Mouse (Mus musculus): ENCODE results near the gene Igsf11. TPM values are rescaled to one million over a fixed set of nuclear protein-coding genes. Genes with fewer than 3 reads are reported as not detected.
"Not testable (repeated sequence)": the region's sequence is repeated elsewhere in the genome, so short reads cannot be mapped to it uniquely, and the experiment has no call there.

Igsf11 gene
- total RNA-seq, 2 experiments from 2014 or later, result 38.7 to 46.0 TPM

- no peak for DNase-seq (ENCODE audit: extremely low spot score in 1 of 2, low spot score in 1 of 2)
These were observed 88.1 kb downstream of the Igsf11 start for GRCm38 (mm10) chr16:38980546-38980945.

GRCm38 (mm10) chr16:38982051-38982450 is 89.6 kb downstream of the Igsf11 start:
- no peak for DNase-seq (ENCODE audit: extremely low spot score in 1 of 2, low spot score in 1 of 2)

DNA sequence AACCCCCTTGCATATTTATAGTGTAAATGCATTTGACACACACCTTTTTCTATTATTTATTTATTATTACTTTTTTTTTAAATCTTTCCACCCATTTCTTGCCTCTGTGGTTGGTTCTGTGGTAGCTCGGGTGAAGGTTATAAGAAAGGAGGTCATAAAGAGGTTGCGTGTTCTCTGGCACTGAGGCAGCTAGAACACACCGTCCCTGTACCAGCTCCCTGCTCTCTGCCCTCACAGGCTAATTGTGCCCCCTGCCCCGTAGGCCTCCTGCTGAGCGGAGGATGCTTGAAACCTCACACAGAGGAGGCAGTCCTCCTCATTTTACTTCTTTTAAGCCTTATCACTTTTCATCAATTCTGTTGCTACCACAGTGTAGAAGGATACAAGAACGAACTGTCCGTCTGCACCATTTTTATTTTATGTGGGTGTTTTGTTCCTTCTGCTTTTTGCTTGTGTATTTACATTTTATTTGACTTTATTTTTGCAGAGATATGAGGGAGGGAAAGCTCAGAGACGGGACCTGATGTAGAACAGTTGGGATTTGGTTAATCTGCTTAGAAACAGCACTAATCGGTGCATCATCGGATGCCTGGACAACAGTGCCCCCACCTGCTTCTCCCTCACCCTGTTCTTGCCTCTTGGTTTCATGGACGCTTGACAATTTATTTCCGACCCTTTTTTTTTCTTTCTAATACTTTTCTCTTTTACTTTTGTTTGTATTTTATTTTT is 90.2 kb downstream of the Igsf11 start:
- DNase-seq (ENCODE audit: extremely low spot score in 1 of 2, low spot score in 1 of 2), result no peak

GRCm38 (mm10) chr16:38983850-38984249 is 91.4 kb downstream of the Igsf11 start:
- DNase-seq (ENCODE audit: extremely low spot score in 1 of 2, low spot score in 1 of 2), result not testable (repeated sequence)

GRCm38 (mm10) chr16:38985411-38985810 is 92.9 kb downstream of the Igsf11 start:
- peak in 1 of 2 experiments; percentile 30 for DNase-seq (ENCODE audit: extremely low spot score in 1 of 2, low spot score in 1 of 2)

DNA sequence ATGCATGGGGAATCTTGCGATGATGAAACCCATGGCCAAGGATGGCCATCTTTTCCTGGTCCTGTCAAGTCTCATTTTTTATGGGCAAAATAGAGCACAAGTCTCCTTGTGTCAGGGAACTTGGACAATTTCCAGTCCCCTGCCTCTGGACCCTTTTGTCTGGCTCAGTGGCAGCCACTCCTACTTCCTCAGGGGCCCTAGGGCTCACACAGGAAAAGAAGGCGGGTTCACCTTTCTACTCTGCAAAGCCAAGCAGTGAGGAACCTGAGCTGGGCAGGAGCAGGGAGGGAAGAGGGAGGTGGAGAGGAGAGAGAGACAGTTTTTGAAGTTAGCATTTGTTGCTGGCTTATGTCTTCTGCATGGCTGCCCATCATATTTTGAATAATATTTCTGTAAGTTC is 93.9 kb downstream of the Igsf11 start:
- no peak for DNase-seq (ENCODE audit: extremely low spot score in 1 of 2, low spot score in 1 of 2)

DNA sequence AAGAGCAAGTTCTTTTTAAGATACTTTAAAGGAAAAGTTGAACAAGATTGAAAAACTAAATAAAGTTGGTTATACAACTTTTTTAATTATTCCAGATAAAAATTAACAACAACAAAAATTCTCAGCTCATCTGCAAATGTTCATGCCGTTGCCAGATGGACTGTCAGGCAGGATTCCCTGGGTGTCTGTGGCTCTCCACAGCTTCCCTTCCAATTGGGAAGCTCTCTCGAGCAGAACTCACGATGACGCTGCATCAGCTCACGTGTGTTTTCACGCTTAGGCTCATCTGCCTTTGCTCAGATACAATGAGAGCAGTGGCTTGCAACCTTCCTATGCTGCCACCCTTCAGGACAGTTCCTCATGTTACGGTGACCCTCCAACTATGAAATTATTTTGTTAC is 101.2 kb downstream of the Igsf11 start:
- DNase-seq (ENCODE audit: extremely low spot score in 1 of 2, low spot score in 1 of 2), result peak in 1 of 2 experiments; percentile 24

GRCm38 (mm10) chr16:38998496-38999258 is 106.2 kb downstream of the Igsf11 start:
- no peak for DNase-seq (ENCODE audit: extremely low spot score in 1 of 2, low spot score in 1 of 2)

GRCm38 (mm10) chr16:38999298-38999697 is 106.8 kb downstream of the Igsf11 start:
- no peak for DNase-seq (ENCODE audit: extremely low spot score in 1 of 2, low spot score in 1 of 2)

DNA sequence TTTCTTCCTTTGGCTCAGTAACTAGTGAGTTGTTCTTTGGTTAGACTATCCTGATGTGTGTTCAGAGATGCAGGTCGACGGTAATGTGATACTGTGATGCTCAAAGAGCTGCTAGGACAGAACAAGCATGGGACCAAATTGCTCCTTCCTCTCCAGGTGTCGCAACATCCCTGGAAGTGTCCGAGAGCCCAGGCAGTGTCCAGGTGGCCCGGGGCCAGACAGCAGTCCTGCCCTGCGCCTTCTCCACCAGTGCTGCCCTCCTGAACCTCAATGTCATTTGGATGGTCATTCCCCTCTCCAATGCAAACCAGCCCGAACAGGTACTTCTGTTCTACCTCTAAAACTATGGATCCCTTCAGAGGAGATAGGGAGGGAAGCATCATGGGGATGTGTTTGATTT is 114.5 kb downstream of the Igsf11 start:
- DNase-seq (ENCODE audit: extremely low spot score in 1 of 2, low spot score in 1 of 2), result no peak

DNA sequence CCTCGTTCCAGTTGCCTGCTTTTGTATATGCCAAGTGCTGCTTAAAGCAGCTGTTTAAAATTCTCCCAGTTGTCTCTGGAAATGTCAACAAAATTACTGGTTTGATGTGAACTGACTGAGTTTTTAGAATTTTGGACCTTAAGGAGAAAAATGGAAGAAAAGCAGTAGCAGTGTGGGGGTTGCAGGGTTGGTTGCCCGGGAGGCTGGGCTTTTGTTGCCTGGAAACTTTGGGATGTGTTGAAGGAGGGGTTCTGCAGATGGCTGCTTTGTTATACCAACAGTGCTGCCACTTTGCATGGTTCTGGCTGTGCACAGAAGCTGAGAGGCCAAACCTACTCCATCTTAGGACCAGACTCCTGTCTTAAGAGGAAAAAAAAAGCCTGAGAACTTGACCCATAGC is 127.0 kb downstream of the Igsf11 start:
- no peak for DNase-seq (ENCODE audit: extremely low spot score in 1 of 2, low spot score in 1 of 2)

DNA sequence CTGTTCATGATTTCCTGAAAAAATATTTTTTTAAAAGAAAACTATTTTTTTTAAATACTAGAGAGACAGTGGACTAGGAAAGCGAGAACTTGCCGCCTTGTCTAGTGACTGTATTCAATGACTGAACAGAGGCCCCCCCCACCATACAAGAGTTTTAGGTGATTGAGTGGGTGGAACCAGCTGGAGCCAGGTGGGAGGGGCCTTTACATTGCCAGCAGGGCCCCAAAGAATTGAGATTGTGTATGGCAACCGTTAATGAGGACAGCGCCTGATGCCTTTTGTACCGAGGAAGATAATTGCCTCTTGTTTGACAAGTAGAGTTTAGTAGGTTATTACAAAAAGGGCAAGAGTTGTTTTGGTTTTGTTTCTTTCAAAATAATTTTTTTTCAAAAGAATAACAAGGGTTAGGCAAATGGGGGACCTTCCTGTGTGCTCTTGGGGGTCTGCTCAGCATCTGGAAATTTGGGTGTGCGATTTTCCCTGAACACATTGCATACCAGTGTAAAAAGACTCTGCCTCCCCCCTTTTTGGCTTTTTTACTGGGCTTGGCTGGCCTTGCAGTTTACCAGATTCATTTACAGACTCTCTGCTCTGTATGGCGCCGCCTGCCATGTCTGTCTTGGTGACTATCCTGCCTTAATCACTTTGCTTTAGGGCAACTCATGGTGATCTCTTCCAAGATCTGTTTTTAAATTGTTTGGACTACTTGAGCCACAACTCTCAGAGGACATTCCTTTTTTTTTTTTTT is 133.7 kb downstream of the Igsf11 start:
- no peak for DNase-seq (ENCODE audit: extremely low spot score in 1 of 2, low spot score in 1 of 2)

DNA sequence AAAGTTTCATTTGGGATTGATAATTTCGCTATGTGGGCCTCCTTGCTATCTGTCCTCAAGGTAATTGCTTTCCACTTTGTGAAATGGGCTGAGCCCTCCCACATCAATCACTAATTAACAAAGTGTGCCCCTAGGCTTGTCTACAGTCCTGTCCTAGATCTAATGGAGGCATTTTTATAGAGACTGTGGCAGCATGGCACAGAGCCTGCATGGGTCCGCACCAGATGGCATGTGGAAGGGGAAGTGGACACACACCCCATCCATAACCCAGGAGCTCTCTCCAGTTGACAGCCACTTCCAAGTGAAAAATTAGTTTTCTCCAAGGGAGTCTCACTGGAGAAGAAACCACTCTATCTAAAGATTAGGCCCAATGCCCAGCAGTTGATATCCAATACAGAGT is 138.9 kb downstream of the Igsf11 start:
- no peak for DNase-seq (ENCODE audit: extremely low spot score in 1 of 2, low spot score in 1 of 2)

GRCm38 (mm10) chr16:39037257-39037656 is 144.8 kb downstream of the Igsf11 start:
- DNase-seq (ENCODE audit: extremely low spot score in 1 of 2, low spot score in 1 of 2), result no peak

DNA sequence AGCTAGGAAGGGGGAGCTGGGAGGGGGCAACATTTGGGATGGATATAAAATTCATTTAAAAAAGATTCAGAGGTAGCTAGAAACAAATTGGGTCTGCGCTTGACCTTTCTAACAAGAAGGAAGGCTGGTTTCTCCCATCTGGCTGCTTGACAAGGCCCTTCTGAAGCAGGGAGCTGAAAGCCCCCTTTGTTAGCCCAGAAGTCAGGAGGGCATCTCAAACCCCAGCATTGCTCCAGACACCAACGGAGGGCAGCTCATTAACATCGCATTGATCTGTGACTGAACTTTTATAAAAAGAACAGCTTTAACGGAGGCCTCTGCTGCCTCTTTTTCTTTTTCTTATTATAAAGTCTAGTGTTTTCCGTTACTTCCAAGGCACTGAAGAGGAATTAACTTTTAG is 151.9 kb downstream of the Igsf11 start:
- DNase-seq (ENCODE audit: extremely low spot score in 1 of 2, low spot score in 1 of 2), result no peak

GRCm38 (mm10) chr16:39048889-39049288 is 156.4 kb downstream of the Igsf11 start:
- DNase-seq (ENCODE audit: extremely low spot score in 1 of 2, low spot score in 1 of 2), result peak; percentile 37 to 74

DNA sequence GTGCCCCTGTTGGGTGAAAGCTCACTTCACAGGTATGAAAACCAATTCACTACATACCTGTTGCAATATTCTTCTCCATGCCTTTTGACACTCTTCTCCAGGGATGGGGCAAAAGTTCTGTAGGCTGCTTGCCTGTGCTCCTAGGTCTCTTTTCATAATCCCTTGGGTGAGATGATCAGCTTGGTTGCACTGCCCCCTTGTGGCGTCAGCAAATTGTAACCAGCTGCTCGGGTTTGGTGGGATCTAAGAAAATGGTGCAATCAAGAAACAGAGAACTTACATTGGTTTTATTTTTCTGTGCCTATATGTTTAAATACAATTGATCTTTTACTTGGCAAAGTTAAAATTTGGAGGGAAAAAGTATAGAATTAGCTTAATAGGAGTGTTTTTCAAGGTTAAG is 160.5 kb downstream of the Igsf11 start:
- peak; percentile 74 to 96 for DNase-seq (ENCODE audit: extremely low spot score in 1 of 2, low spot score in 1 of 2)

DNA sequence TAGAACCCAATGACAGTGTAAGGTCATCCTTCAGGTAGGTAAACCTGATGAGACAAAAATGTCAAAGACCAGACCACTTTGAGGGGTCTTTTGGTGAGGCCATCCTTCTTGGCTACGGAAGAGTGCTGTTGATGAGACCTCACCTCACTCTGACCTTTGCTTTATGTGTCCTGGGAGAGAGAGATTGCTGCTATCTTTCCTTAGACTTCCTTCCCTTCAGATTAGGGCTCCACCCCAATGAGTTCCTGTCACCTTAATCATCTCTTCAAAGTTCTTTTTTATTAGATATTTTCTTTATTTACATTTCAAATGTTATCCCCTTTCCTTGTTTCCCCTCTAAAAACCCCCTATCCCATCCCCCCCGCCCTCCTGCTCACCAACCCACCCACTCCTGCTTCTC is 161.3 kb downstream of the Igsf11 start:
- DNase-seq (ENCODE audit: extremely low spot score in 1 of 2, low spot score in 1 of 2), result no peak

DNA sequence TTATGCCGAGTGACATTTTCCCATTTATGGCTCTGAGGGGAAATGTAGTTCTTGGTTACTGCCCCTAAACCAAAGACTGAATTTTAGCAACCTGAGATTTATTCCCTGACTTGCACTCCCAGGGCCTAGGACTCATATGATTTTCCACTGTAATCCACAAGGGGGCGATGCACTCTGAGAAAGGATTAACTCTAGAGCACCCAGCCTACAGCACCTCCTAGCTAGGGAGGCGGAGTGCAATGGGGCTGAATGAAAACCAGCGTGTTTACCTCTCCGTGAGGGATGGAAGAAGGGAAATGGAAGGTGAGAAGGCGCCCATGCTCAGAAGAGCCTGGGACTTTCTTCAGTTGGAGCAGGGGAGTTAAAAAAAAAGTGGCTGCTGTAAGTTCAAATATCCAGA is 163.6 kb downstream of the Igsf11 start:
- peak in 1 of 2 experiments; percentile 31 for DNase-seq (ENCODE audit: extremely low spot score in 1 of 2, low spot score in 1 of 2)

DNA sequence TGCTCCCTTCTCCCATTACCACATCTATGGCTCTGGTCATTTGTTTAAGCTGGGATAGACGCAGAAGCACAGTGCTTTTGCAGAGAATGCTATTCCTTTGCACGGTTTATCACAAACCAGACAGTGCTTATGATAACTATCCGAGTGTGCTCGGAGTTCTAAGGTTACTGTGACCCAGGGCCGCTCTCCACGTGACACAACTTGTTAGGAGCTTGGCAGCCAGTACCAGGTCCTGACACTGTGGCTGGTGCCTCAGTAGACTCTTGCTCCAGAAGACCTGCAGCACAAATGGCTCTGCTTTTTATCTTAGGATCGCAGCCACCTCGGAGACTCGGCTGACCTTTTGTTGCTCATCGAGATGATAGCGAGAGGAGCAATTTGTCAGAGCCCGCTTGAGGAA is 164.5 kb downstream of the Igsf11 start:
- DNase-seq (ENCODE audit: extremely low spot score in 1 of 2, low spot score in 1 of 2), result no peak

- no peak for DNase-seq (ENCODE audit: extremely low spot score in 1 of 2, low spot score in 1 of 2)
These were observed 166.4 kb downstream of the Igsf11 start for GRCm38 (mm10) chr16:39058869-39059268.

All from layer of hippocampus, postnatal 25 days (tissue).